Mouse (Mus musculus) layer of hippocampus, postnatal 14 days (tissue): ENCODE measurements at regions not wholly inside any gene's neighbourhood (a gene's known extent, or its start where the extent isn't known, plus 50 kb on each side); places are given as distances from the start of the nearest gene placed in this dataset.

Experiments used
- DNase-seq, 2 experiments: peaks; one replicate each; pipeline ENCODE4 v3.0.0; 2021 to 2022; ENCODE audit warnings: low spot score in 2 of 2, mixed read lengths in 1 of 2

GRCm38 (mm10) chr15:29026219-29026618 lies 822.7 kb downstream of the Dnah5 start:
- DNase-seq, result no peak

- no peak for DNase-seq
Measured at GRCm38 (mm10) chr15:29038903-29039302, 835.4 kb downstream of the Dnah5 start.

GRCm38 (mm10) chr15:29051166-29051565 lies 847.6 kb downstream of the Dnah5 start:
- no peak for DNase-seq

GRCm38 (mm10) chr15:29051787-29052186 lies 848.2 kb downstream of the Dnah5 start:
- DNase-seq, result peak in 1 of 2 experiments; percentile 20

- DNase-seq, result no peak
Measured at GRCm38 (mm10) chr15:29061016-29061415, 857.5 kb downstream of the Dnah5 start.

GRCm38 (mm10) chr15:29069066-29069465 lies 865.5 kb downstream of the Dnah5 start:
- DNase-seq, result no peak

GRCm38 (mm10) chr15:29077748-29078147 lies 874.2 kb downstream of the Dnah5 start:
- DNase-seq, result no peak

- peak in 1 of 2 experiments; percentile 2 for DNase-seq
Measured at GRCm38 (mm10) chr15:29104541-29104940, 901.0 kb downstream of the Dnah5 start.

- no peak for DNase-seq
Measured at GRCm38 (mm10) chr15:29146631-29147030, 943.1 kb downstream of the Dnah5 start.
